Mouse (Mus musculus) lung, postnatal 0 days (tissue): Measurements from ENCODE around the gene Hydin.

ENCODE experiments used
- CTCF ChIP-seq: IDR thresholded peaks from 2 replicates; pipeline ENCODE4 v1.5.1; 2016; ENCODE audit warnings: antibody characterized with exemption, mild to moderate bottlenecking
- EP300 ChIP-seq: IDR thresholded peaks from 2 replicates; pipeline ENCODE4 v1.6.1; 2016; ENCODE audit warnings: antibody characterized with exemption, mild to moderate bottlenecking, control low read depth

- no peak for TF ChIP-seq CTCF
- peak; percentile 20; the same call in 1 of the 2 replicates for TF ChIP-seq EP300
These were observed 57.3 kb downstream of the Hydin start for GRCm38 (mm10) chr8:110323981-110324574.
